Mouse (Mus musculus) hindbrain, postnatal 0 days (tissue): ENCODE results near the gene Arl5c. TPM values are rescaled to one million over a fixed set of nuclear protein-coding genes. Genes with fewer than 3 reads are reported as not detected.

ENCODE experiments used
- ATAC-seq: fragments of 200-750 bp; cut with Nextera tagmentation; 2 replicates; pipeline ENCODE4 v1.8.0; 2017; ENCODE audit warnings: mild to moderate bottlenecking, moderate TSS enrichment, moderate library complexity
- DNase-seq: peaks from one replicate; pipeline ENCODE4 v3.0.0-alpha.2; 2015; ENCODE audit warnings: low spot score
- H3K27ac ChIP-seq: fragments of 300-500 bp; sonication (generic); 2 replicates; pipeline ENCODE4 v1.5.1; 2014; ENCODE audit warnings: mild to moderate bottlenecking
- H3K27me3 ChIP-seq: fragments of 300-500 bp; sonication (generic); 2 replicates; pipeline ENCODE4 v1.6.1; 2014; ENCODE audit warnings: low read length, mixed read lengths; ENCODE audit not compliant: insufficient read depth
- H3K36me3 ChIP-seq: fragments of 300-500 bp; sonication (generic); 2 replicates; pipeline ENCODE4 v1.6.1; 2014; ENCODE audit warnings: low read length, mixed read lengths; ENCODE audit not compliant: insufficient read depth
- H3K4me1 ChIP-seq: fragments of 300-500 bp; sonication (generic); 2 replicates; pipeline ENCODE4 v1.6.1; 2014; ENCODE audit warnings: antibody characterized with exemption, low read length, mixed read lengths; ENCODE audit not compliant: insufficient read depth
- H3K4me2 ChIP-seq: fragments of 300-500 bp; sonication (generic); 2 replicates; pipeline ENCODE4 v1.6.1; 2014; ENCODE audit warnings: low read depth, mild to moderate bottlenecking, low read length, moderate library complexity, mixed read lengths
- H3K4me3 ChIP-seq: fragments of 300-500 bp; sonication (generic); 2 replicates; pipeline ENCODE4 v1.5.1; 2014; ENCODE audit warnings: low read length
- H3K9ac ChIP-seq: fragments of 300-500 bp; sonication (generic); replicated peaks from 2 replicates; pipeline ENCODE4 v1.6.1; 2014; ENCODE audit warnings: mild to moderate bottlenecking, low read length, moderate library complexity, mixed read lengths
- H3K9me3 ChIP-seq: fragments of 300-500 bp; sonication (generic); 2 replicates; pipeline ENCODE4 v1.6.1; 2016; ENCODE audit warnings: low read length, mixed read lengths
- CTCF ChIP-seq: IDR thresholded peaks from 2 replicates; pipeline ENCODE4 v1.5.1; 2016; ENCODE audit warnings: antibody characterized with exemption, control low read depth, low read depth
- WGBS: fragments of 180-500 bp; shearing (Covaris S2); extraction: QIAGEN DNeasy Blood & Tissue Kit; methylation state at CpG from one replicate; pipeline ENCODE4 v1.1.7; 2014; 5-methylcytosine and 5-hydroxymethylcytosine counted together
- polyA plus RNA-seq: library from polyadenylated mRNA; unstranded; fragments of >200 nt; fragmentation: Nextera tagmentation; extraction: Ambion mirVana; gene quantifications from 2 replicates; pipeline ENCODE4 v1.2.1, GENCODE M21; 2015
- total RNA-seq: library from RNA; depleted of rRNA; stranded (reverse); fragments of >200 nt; gene quantifications from 2 replicates; pipeline ENCODE4 v1.2.3, GENCODE M21; 2014

Gene Arl5c
- total and polyA plus RNA-seq, 2 experiments from 2014 or later, result 2.6 to 4.8 TPM

- TF ChIP-seq CTCF, result no peak
- Histone ChIP-seq H3K4me2 (no peak overlapping the region), H3K4me3 (no peak overlapping the region), H3K27me3 (peaks cover 4% of the 10 kb centered on the region; the same call in 1 of the 2 replicates), H3K36me3 (no peaks in the 10 kb centered on the region), H3K4me1 (no peaks in the 10 kb centered on the region), H3K9me3 (no peaks in the 10 kb centered on the region), H3K27ac (no peak overlapping the region), H3K9ac (no peak overlapping the region)
- ATAC-seq (peak; percentile 77), DNase-seq (peak; percentile 76)
- WGBS, result 41% methylated on average over 9 of the region's 9 CpGs
These were observed 15.4 kb downstream of the Arl5c start for GRCm38 (mm10) chr11:97980531-97980966.

GRCm38 (mm10) chr11:97979824-97980495 lies 16.0 kb downstream of the Arl5c start:
- Histone ChIP-seq H3K27ac (no peak overlapping the region), H3K4me3 (no peak overlapping the region), H3K27me3 (peaks cover 3% of the 10 kb centered on the region; the same call in 1 of the 2 replicates), H3K36me3 (no peaks in the 10 kb centered on the region), H3K9me3 (no peaks in the 10 kb centered on the region), H3K4me1 (no peaks in the 10 kb centered on the region), H3K9ac (no peak overlapping the region), H3K4me2 (no peak overlapping the region)
- 68% methylated on average over 10 of the region's 10 CpGs for WGBS
- ATAC-seq, result no peak
- TF ChIP-seq CTCF, result no peak
- DNase-seq, result no peak

GRCm38 (mm10) chr11:97978392-97978791 lies 17.6 kb downstream of the Arl5c start:
- ATAC-seq (no peak), DNase-seq (no peak)
- 91% methylated on average over 13 of the region's 13 CpGs for WGBS
- H3K36me3 ChIP-seq, result no peaks in the 10 kb centered on the region
- no peak overlapping the region for H3K4me2 ChIP-seq
- H3K9ac ChIP-seq, result no peak overlapping the region
- no peaks in the 10 kb centered on the region for H3K9me3 ChIP-seq
- H3K27me3 ChIP-seq, result no peaks in the 10 kb centered on the region
- no peak overlapping the region for H3K4me3 ChIP-seq
- no peak overlapping the region for H3K27ac ChIP-seq
- H3K4me1 ChIP-seq, result no peaks in the 10 kb centered on the region
- no peak for TF ChIP-seq CTCF

- ATAC-seq (no peak), DNase-seq (no peak)
- WGBS, result 87% methylated on average over 5 of the region's 5 CpGs
- Histone ChIP-seq H3K9me3 (no peaks in the 10 kb centered on the region), H3K4me1 (no peaks in the 10 kb centered on the region), H3K27me3 (no peaks in the 10 kb centered on the region), H3K4me3 (no peak overlapping the region), H3K4me2 (no peak overlapping the region), H3K27ac (no peak overlapping the region), H3K9ac (no peak overlapping the region), H3K36me3 (no peaks in the 10 kb centered on the region)
- TF ChIP-seq CTCF, result no peak
These were observed 18.2 kb downstream of the Arl5c start for GRCm38 (mm10) chr11:97977797-97978196.

- TF ChIP-seq CTCF, result no peak
- no peak for DNase-seq
- 81% methylated on average over 5 of the region's 5 CpGs for WGBS
These were observed 21.2 kb downstream of the Arl5c start for GRCm38 (mm10) chr11:97974746-97975145.

GRCm38 (mm10) chr11:97974141-97974540 lies 21.8 kb downstream of the Arl5c start:
- Histone ChIP-seq H3K27ac (no peak overlapping the region), H3K9me3 (no peaks in the 10 kb centered on the region), H3K4me3 (no peak overlapping the region), H3K36me3 (no peaks in the 10 kb centered on the region), H3K4me2 (no peak overlapping the region), H3K27me3 (no peaks in the 10 kb centered on the region), H3K4me1 (0 out of 2 replicates have a peak, but pooled peaks cover 4% of the 10 kb centered on the region), H3K9ac (no peak overlapping the region)
- WGBS, result 74% methylated on average over 5 of the region's 5 CpGs
- no peak for ATAC-seq
- no peak for DNase-seq
- TF ChIP-seq CTCF, result no peak

More at GRCm38 (mm10) chr11:97974746-97975145, 21.2 kb downstream of the Arl5c start:
- H3K27me3 ChIP-seq, result no peaks in the 10 kb centered on the region
- H3K4me2 ChIP-seq, result no peak overlapping the region
- no peak overlapping the region for H3K27ac ChIP-seq
- H3K4me1 ChIP-seq, result 0 out of 2 replicates have a peak, but pooled peaks cover 4% of the 10 kb centered on the region
- H3K4me3 ChIP-seq, result no peak overlapping the region
- H3K9me3 ChIP-seq, result no peaks in the 10 kb centered on the region
- H3K36me3 ChIP-seq, result no peaks in the 10 kb centered on the region
- no peak for ATAC-seq
- no peak overlapping the region for H3K9ac ChIP-seq

- Histone ChIP-seq H3K36me3 (no peaks in the 10 kb centered on the region), H3K4me3 (no peak overlapping the region), H3K4me1 (0 out of 2 replicates have a peak, but pooled peaks cover 4% of the 10 kb centered on the region), H3K27me3 (no peaks in the 10 kb centered on the region), H3K4me2 (no peak overlapping the region), H3K9me3 (no peaks in the 10 kb centered on the region), H3K9ac (no peak overlapping the region), H3K27ac (no peak overlapping the region)
- TF ChIP-seq CTCF, result peak; percentile 10; the same call in 1 of the 2 replicates
- DNase-seq (no peak), ATAC-seq (no peak)
- WGBS, result 69% methylated on average over 2 of the region's 2 CpGs
These were observed 23.5 kb downstream of the Arl5c start for GRCm38 (mm10) chr11:97972434-97972833.
